Mouse (Mus musculus): ENCODE results near the gene Ppp1r14b. TPM values are rescaled to one million over a fixed set of nuclear protein-coding genes. Genes with fewer than 3 reads are reported as not detected.

Gene Ppp1r14b
- total and polyA plus RNA-seq, 2 experiments from 2014 or later, result 201 to 226 TPM

DNA sequence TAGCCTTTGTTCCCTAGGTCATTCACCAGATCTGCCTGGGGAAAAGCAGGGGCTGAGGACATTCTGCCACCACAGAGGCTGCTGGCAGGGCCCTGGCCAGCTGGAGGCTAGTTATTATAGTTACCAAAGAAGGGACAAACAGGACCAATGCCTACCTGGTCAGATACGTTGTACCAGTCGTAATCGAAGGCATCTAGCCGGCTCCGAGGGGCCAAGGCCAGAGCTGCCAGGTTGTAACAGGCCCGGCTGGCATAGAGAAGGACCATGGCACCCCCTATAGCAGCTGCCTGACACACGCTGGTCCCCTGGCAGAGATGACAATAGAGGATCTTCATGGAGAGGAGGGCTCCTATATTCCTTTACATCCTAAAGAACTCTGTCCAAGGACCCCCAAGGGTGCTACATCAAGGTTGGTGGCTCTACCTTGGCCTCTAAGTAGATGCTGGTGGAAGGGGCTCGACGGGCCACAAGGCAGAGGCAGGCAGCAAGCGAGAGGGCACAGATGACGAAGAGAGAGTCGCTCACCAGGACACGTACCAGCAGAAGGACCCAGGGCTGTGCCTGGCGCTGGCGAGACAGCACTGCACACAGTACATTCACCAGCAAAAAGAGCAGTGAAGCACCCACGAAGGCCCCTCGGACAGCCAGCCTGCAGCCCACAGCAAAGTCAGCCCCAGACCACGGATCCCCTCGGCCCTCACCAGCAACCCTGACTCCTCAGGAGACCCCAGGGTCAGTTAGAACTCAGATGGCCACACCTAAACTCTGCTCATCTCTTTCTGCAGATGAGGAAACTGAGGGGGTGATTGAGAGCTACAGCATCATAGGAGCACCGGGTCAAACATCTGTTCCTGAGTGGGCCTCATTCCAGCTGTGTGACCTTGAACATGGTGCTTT, 35.4 kb upstream of the Ppp1r14b start:
- Histone ChIP-seq H3K4me2 (ENCODE audit: low read depth) (peak overlapping the region; percentile 97), H3K36me3 (ENCODE audit: insufficient read depth) (peaks cover 7% of the 10 kb centered on the region; the same call in 1 of the 2 replicates), H3K9me3 (ENCODE audit: low read length) (no peaks in the 10 kb centered on the region), H3K27me3 (ENCODE audit: insufficient read depth, low read length) (peaks cover 6% of the 10 kb centered on the region; the same call in 1 of the 2 replicates), H3K4me1 (ENCODE audit: insufficient read depth) (peaks cover 20% of the 10 kb centered on the region), H3K9ac (peak overlapping the region; percentile 93; the same call in 1 of the 2 replicates), H3K4me3 (ENCODE audit: low read depth, low read length) (no peak overlapping the region), H3K27ac (ENCODE audit: low read depth, low read length) (no peak overlapping the region)
- 84% methylated on average over 20 of the region's 20 CpGs for WGBS
- DNase-seq (no peak), ATAC-seq (no peak)
- TF ChIP-seq CTCF (IDR thresholded peaks at IDR 0.05; ENCODE audit: low read depth), result no peak

DNA sequence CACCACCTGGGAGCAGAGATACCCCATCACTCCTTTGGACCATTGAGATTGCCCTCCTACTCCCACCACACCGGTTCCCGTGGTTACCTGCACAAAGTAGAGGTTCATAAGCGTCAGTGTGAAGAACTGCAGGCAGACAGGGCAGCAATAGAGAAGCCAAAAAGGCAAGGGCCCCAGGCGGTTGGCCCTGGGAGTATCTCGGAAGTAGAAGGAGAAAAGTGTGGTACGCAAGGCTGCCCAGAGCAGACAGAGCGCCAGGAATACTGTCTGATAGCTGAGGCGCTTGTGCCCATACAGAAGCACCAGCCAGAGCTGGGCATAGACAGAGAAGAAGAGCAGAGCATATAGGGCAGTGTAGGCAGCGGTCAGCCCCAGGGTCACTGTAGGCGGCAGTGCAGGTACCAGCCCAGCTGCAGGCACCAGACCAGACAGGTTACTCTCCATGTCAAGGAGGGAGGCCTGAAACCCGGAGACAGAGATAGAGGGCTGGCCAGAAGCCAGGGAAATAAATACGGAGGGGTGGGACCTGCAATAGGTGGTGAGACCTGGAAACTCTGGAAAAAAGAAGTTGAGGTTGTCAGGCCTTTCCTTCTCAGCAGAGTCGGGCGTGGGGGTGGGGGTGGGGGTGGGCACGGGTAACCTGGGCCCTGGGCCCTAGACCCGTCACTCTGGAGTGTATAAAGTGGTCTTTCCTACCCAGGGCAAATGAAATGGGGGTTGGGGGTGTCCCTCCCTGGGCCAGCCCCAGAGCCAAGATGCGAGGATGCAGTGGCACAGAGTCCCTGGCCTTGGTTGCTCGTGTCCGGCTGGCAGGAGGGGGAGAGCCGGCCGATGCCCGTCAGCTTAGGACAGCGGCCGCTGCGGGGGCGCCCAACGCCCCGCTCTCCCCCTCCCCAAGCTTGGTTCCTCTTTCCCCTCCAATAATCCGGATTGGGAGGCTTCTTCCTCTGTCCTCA, 34.1 kb upstream of the Ppp1r14b start:
- 0 out of 2 replicates have a peak, but pooled peaks have one; percentile 0 for ATAC-seq

DNA sequence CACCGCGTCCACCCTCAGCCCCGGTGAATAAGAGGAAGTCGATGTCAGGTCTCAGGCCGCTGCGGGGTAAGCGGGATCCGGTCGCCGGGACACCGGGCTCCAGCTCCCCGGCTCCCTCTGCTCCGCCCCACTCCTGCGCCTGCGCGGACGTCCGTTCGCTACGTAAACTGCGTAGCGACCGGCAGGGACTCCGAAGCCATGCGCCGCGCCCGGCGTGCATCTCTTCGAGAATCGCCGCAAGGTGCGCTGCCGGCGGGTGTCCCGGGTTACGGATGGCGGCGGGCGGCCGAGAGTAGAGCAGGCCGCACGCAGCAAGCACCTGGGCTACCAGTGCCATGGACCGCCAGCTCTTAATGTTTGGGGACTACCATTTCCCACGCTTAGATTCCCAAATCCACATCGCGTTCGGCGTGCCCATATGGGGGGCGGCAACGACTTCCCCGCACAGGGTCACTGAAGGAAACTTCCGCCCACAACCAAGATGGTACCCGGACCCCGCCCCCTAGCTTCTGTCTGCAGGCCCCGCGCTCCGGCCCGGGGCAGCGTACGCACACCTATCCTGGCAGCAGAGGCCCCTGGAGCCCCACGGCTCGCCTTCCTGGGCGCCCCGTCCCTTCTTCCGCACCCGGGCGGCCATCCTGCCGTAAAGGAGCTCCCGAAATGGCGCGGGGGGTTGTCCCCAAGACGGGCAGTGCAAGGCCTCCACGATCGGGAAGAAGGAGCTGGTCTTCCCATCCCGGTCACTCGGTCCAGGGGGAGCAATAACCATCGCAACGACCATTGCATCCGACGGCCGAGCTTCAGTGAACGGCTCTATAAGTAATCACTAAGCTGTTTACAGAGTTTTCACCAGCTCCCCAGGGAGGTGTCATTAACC, 33.2 kb upstream of the Ppp1r14b start, which contains the start of gene Bad:
Bad (plus strand) TSS at position 490 of the 877 bp plus-strand sequence.
- H3K9ac ChIP-seq, result peak within 1 kb of the TSS; percentile 93
- peak; percentile 98 for DNase-seq
- 2% methylated on average over 83 of the region's 83 CpGs for WGBS
- H3K4me3 ChIP-seq (ENCODE audit: low read depth, low read length), result peak within 1 kb of the TSS; percentile 88
- ATAC-seq, result peak; percentile 85
- no peaks in the 10 kb centered on the region for H3K9me3 ChIP-seq (ENCODE audit: low read length)
- peak; percentile 14; the same call in 1 of the 2 replicates for TF ChIP-seq CTCF (IDR thresholded peaks at IDR 0.05; ENCODE audit: low read depth)
- peak within 1 kb of the TSS; percentile 97 for H3K4me2 ChIP-seq (ENCODE audit: low read depth)
- peaks cover 16% of the 10 kb centered on the region for H3K36me3 ChIP-seq (ENCODE audit: insufficient read depth)
- H3K27me3 ChIP-seq (ENCODE audit: insufficient read depth, low read length), result no peaks in the 10 kb centered on the region
- peaks cover 20% of the 10 kb centered on the region for H3K4me1 ChIP-seq (ENCODE audit: insufficient read depth)
- peak within 1 kb of the TSS; percentile 95 for H3K27ac ChIP-seq (ENCODE audit: low read depth, low read length)

More for the DNA sequence above, 34.1 kb upstream of the Ppp1r14b start:
- peak overlapping the region; percentile 97 for H3K4me2 ChIP-seq (ENCODE audit: low read depth)
- H3K4me3 ChIP-seq (ENCODE audit: low read depth, low read length), result peak overlapping the region; percentile 88
- 19% methylated on average over 28 of the region's 29 CpGs for WGBS
- peaks cover 20% of the 10 kb centered on the region for H3K4me1 ChIP-seq (ENCODE audit: insufficient read depth)
- TF ChIP-seq CTCF (IDR thresholded peaks at IDR 0.05; ENCODE audit: low read depth), result no peak
- peak overlapping the region; percentile 93 for H3K9ac ChIP-seq
- H3K9me3 ChIP-seq (ENCODE audit: low read length), result no peaks in the 10 kb centered on the region
- peaks cover 7% of the 10 kb centered on the region; the same call in 1 of the 2 replicates for H3K36me3 ChIP-seq (ENCODE audit: insufficient read depth)
- peak overlapping the region; percentile 95; the same call in 1 of the 2 replicates for H3K27ac ChIP-seq (ENCODE audit: low read depth, low read length)
- no peak for DNase-seq
- H3K27me3 ChIP-seq (ENCODE audit: insufficient read depth, low read length), result peaks cover 2% of the 10 kb centered on the region; the same call in 1 of the 2 replicates

DNA sequence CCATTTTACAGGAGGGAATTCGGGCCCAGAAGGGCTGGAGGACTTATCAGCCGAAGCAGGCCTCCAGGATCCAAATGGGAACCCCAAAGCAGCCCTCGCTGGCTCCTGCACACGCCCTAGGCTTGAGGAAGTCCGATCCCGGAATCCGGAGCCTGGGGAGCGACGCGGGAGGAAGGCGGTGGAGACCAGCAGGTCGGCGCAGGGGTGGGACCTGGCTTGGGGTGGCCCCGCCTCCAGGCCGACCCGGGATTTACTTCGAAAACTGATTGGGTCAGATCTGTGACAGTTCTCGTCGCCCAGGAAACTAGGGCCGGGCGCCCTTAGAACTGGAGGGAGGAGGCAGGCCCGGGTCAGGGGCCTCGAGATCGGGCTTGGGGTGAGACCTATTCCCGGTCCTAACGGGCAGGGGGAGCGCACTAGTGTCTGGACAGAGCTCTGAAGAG, 32.5 kb upstream of the Ppp1r14b start, which contains the start of gene Gpr137:
Gpr137 (minus strand) TSS at position 232 of the 443 bp plus-strand sequence.
- Histone ChIP-seq H3K4me1 (ENCODE audit: insufficient read depth) (peaks cover 20% of the 10 kb centered on the region), H3K9me3 (ENCODE audit: low read length) (no peaks in the 10 kb centered on the region)
- under 1% methylated on average over 27 of the region's 27 CpGs for WGBS

DNA sequence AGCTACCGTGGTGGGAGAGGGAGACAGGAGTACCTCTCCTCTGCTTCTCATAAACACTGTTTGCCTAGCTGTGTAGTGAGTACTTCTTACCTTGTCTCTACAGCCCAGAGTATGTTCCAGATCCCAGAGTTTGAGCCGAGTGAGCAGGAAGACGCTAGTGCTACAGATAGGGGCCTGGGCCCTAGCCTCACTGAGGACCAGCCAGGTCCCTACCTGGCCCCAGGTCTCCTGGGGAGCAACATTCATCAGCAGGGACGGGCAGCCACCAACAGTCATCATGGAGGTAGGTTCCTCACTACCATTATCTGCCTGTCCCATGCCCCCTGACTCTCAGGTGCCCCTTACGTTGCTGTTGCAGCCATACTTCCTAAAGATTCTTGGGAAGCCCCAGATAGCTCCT, 32.0 kb upstream of the Ppp1r14b start:
- H3K9ac ChIP-seq, result peak overlapping the region; percentile 93
- H3K4me3 ChIP-seq (ENCODE audit: low read depth, low read length), result peak overlapping the region; percentile 88
- H3K27ac ChIP-seq (ENCODE audit: low read depth, low read length), result peak overlapping the region; percentile 95
- WGBS, result 31% methylated on average over 5 of the region's 5 CpGs
- no peaks in the 10 kb centered on the region for H3K27me3 ChIP-seq (ENCODE audit: insufficient read depth, low read length)
- TF ChIP-seq CTCF (IDR thresholded peaks at IDR 0.05; ENCODE audit: low read depth), result no peak
- ATAC-seq, result 0 out of 2 replicates have a peak, but pooled peaks have one; percentile 1
- H3K4me2 ChIP-seq (ENCODE audit: low read depth), result peak overlapping the region; percentile 97
- H3K36me3 ChIP-seq (ENCODE audit: insufficient read depth), result peaks cover 18% of the 10 kb centered on the region
- H3K9me3 ChIP-seq (ENCODE audit: low read length), result no peaks in the 10 kb centered on the region
- DNase-seq, result no peak
- peaks cover 20% of the 10 kb centered on the region for H3K4me1 ChIP-seq (ENCODE audit: insufficient read depth)

More for the DNA sequence above, 32.5 kb upstream of the Ppp1r14b start, which contains the start of gene Gpr137:
- peak within 1 kb of the TSS; percentile 97 for H3K4me2 ChIP-seq (ENCODE audit: low read depth)
- H3K27ac ChIP-seq (ENCODE audit: low read depth, low read length), result peak within 1 kb of the TSS; percentile 95
- peak within 1 kb of the TSS; percentile 88 for H3K4me3 ChIP-seq (ENCODE audit: low read depth, low read length)
- H3K27me3 ChIP-seq (ENCODE audit: insufficient read depth, low read length), result no peaks in the 10 kb centered on the region
- H3K36me3 ChIP-seq (ENCODE audit: insufficient read depth), result peaks cover 18% of the 10 kb centered on the region
- ATAC-seq (peak; percentile 90), DNase-seq (peak; percentile 88)
- H3K9ac ChIP-seq, result peak within 1 kb of the TSS; percentile 93
- no peak for TF ChIP-seq CTCF (IDR thresholded peaks at IDR 0.05; ENCODE audit: low read depth)
